Mouse (Mus musculus) layer of hippocampus, postnatal 10 days (tissue): ENCODE data around the gene Scrg1. TPM values are rescaled to one million over a fixed set of nuclear protein-coding genes. Genes with fewer than 3 reads are reported as not detected.
"Not testable (repeated sequence)": the region's sequence is repeated elsewhere in the genome, so short reads cannot be mapped to it uniquely, and the experiment has no call there.

ENCODE experiments used
- DNase-seq, 2 experiments: peaks; one replicate each; pipeline ENCODE4 v3.0.0; 2021; ENCODE audit warnings: low spot score in 2 of 2
- long read RNA-seq: library from polyadenylated mRNA; stranded (forward); transcript quantifications from one replicate; pipeline ENCODE4 v2.0.0, GENCODE M21; 2023
- total RNA-seq, 2 experiments: library from RNA; stranded (reverse); gene quantifications; 2 replicates each; pipeline ENCODE4 v1.2.3; 2021

Gene Scrg1
- 10 to 100 TPM; 69.0 to 69.3 TPM for total RNA-seq
- long read RNA-seq, transcript Scrg1-201 (3 exons, 700 nt): major isoform, 43 of 46 reads
- long read RNA-seq, partial matches to known transcripts: 1 of 46 reads
- long read RNA-seq, other reads (novel, unspliced or antisense): 2 of 46 reads

DNA sequence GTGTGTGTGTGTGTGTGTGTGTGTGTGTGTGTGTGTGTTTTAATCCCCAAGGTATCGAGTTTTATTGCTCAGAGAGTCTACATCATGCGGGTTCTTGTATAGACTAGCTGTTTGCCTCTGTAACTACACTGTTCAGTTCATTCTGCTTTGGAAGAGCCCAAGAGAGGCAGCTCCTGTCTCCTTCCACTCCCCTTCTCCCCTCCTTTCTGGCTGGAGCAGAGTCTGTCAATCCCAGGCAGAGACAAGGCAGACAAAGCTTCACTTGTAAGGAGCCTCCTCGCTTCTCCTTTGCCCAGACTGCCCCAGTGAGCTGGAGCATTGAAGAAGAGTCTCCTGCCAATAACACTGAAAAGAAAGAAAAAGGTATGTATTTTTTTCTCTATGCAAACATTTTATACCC is at the start of gene Scrg1:
Gene Scrg1, plus strand, starts transcription at position 159 of the 400 bp plus-strand sequence.
- peak in 1 of 2 experiments; percentile 37 for DNase-seq

GRCm38 (mm10) chr8:57406366-57406765 is 49.4 kb upstream of the Scrg1 start:
- no peak for DNase-seq

DNA sequence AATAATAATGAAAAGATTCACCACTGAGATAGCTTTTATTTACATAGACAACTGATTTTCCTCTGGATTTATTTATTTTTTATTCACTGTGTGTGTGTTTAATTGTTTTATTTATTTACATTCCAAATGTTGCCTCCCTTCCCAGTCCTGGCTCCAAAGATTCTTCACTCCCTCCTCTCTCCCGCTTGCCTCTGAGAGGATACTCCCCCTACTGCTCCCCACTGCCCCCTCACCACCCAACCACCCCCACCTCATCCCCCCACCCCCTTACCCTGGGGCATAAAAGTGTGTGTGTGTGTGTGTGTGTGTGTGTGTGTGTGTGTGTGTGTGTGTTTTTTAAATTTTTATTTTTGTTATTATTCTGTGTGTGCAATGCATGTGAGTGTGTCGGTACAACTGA is 46.4 kb upstream of the Scrg1 start:
- no peak for DNase-seq

DNA sequence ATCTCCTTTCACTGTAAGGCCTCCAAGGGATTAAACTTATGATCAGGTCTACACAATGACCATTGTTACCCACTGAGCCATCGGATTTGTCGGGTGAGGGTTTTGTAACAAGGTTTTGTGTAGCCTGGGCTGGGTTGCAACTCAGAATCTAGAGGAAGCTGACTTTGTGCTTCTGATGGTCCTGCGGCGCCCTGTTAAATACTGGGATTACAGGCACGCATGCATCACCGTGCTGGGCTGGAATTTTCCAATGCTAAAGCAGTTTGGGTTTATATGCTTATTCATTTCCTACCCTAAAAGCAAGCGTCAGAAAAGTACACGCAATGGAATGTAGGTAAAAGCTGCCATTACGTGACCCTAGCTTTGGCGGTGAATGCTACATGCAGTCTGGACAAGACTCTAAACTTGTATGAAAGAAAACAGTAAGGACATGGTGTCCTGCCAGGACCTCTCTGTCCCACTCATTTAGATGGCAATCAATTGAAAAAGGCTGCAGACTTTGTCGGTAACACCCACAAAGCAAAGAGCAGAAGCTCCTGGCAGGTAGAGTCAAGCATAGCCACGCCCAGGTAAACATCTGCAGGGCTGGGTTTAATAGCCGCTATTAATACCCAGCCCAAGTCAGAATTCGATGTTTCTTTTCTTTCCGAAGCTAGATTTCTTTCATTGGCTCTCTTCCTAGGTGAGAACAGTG is 45.8 kb upstream of the Scrg1 start:
- DNase-seq: no peak

DNA sequence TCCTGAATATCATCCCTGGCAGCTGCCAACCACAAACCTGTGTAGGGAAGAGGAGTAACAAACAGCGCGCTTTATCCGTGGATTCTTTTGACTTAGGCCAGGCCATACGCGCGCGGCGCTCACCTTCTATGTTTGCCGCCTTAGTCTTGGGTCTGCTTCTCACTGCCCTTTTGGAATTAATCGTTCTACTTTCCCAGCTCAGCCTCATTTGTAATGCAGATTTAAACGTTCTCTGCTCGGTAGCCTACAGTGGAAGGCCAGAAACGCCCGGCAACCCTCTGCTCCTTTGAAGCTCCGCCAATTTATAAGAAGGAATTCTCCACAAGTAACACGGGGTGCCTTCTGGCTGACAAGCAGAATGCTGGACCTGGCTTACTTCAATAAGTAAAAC is 45.3 kb upstream of the Scrg1 start:
- peak in 1 of 2 experiments; percentile 19 for DNase-seq

DNA sequence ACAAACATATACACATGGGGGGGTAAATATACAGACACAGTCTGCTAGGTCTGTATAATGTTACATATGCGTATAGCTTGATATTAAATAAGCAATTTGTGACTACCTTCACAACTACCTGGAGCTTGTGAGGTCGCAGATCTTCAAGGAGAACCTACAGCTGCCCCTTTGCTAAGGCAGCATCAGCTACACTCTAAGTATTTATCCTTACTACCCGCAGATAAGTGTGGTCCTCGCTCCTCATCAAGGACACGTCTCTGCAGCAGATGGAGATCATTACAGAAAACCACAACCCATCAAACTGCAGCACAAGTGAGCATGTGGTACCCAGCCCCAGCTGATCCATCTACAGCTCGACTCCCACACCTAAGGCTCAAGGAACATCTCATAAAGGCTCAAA is 44.4 kb upstream of the Scrg1 start:
- no peak for DNase-seq

DNA sequence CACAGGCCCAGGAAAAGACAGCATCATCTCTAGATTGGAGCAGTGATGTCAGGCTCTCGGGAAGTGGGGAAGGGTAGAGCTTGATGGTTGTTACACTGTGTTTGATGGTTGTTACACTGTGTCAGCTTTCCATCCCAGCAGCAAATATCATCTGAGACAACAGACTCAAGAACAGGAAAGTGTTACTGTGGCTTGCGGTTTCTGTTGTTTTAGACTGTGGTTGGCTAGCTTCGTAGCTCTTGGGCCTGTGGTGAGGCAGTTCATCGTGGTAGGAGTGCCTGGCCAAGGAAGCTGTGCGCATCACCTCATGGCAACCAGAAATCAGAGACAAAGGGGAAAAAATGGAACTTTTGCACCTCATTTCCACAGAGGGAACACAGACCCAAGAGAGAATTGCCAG is 38.9 kb upstream of the Scrg1 start:
- DNase-seq: no peak

GRCm38 (mm10) chr8:57426074-57426473 is 29.6 kb upstream of the Scrg1 start:
- DNase-seq: peak in 1 of 2 experiments; percentile 56

GRCm38 (mm10) chr8:57427581-57428366 is 27.9 kb upstream of the Scrg1 start:
- DNase-seq: no peak

DNA sequence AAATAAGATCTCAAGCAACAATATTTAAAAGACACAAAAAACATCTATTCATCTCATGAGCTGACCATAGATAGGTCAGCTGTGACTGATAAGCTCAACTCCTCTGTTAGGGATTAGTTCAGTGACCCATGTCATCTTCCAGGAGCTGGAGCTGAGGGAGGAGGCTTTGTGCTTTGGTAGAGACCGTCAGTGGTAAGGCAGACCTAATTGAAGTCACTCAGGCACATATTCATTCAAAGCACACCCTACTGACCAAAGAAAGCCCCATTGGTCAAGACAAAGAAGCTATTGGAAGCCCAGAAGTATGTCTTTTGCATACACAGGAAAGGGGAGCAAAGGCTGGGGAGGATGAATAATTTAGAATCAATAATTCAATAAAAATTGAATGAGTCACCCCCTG is 27.2 kb upstream of the Scrg1 start:
- DNase-seq: no peak

DNA sequence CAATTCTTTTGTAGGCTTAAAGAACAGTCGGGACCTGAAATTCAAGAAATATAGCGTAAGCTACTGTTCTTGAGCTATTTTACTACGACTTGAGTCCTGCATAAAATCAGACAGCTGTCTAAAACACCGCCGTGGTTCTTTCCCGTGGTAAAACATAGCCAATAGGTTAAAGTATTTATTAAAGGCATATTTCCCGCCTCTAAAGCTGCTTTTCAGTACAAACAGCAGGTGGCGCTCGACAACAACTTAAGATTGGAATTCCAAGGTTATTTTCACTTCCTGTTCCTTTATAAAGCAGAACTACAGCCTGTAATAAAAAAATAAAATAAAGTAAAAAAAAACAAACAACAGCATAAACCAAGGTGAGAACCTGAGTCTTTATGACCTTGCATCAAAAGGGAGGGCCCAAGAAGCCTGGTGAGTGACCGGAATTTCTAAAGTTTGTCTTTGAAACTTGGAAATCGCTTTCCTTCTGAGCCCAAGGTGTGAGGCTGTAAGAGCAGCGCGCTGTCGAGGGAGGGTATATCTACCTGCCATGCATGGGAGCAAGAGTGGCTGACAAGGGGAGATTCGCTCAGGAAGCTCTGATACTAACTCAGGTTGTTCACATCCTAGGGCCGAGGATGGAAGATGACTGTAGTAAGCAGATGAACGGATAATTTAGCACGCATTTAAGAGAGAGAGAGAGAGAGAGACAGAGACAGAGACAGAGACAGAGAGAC is 26.4 kb upstream of the Scrg1 start:
- DNase-seq: peak; percentile 82 to 84

GRCm38 (mm10) chr8:57429888-57430274 is 25.8 kb upstream of the Scrg1 start:
- not testable (repeated sequence) for DNase-seq

- DNase-seq: no peak
These were observed 24.8 kb upstream of the Scrg1 start for GRCm38 (mm10) chr8:57430901-57431300.

GRCm38 (mm10) chr8:57432802-57433201 is 22.9 kb upstream of the Scrg1 start:
- no peak for DNase-seq

DNA sequence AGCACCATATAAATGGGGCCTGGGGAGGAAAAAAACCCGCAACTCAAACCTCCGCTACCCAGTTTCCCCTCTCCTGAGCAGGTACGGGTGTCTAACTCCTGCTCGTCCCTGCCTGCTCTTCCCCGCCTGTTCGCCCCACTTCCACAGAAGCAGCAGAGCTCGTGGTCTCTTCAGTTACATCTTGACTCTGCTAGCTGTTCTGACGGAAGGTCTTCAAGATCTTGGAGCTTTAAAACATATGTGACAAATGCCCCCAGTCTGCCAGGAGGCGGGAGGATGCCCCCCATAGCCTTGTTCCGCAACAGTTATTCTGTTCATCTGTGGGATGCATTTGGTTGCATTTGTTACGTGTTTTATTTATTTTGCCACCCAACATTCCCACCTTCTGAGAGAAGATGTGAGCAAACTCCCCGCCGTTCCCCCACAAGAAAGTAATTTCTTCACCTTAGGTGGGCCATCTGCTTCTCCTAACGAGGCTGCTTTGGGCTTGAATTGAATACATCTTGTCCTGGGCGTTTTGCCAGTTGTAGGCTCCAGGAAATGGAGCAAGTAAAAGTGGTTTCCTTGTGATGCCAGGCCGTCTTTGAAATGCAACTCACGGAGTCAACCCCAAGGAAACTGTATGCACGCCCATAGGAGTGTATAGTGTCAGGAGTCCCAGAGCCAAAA is 19.8 kb upstream of the Scrg1 start:
- DNase-seq: peak; percentile 42 to 61

DNA sequence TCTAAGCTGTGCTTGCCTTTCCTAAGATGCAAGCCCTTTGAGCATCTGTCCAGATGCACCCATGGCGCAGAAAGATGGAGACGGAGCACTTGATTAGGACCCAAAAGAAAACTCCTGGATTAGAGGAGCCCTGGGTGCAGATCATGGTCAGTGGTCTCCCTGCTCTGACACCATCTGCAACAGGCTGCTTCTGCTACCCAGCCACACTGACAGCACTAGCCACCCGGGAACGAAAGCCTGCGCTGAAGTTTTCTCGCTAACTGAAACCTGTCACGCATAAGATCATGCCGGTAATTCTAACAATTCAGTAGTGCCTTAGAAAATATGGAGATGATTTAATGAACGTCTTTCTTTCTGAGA is 19.3 kb upstream of the Scrg1 start:
- DNase-seq: no peak

DNA sequence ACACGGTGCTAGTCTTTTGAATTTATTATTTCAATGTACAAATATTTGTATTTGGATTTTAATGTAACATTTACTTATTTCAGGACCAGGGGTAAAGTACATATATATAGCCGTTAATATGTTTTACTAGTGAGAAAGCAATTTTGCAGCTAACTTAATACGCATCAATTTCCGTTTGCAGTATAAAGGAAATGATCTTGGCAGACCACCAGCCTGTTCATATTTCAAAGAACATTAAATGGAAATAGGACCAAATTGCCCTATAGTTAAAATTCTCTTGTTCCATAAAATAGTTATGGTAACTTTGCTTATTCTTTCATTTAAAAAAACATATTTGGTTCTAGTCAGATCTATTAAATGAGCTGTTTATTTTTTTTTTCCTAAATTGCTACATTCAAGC is 14.6 kb upstream of the Scrg1 start:
- DNase-seq: no peak

- no peak for DNase-seq
These were observed 14.2 kb upstream of the Scrg1 start for GRCm38 (mm10) chr8:57441556-57441955.

DNA sequence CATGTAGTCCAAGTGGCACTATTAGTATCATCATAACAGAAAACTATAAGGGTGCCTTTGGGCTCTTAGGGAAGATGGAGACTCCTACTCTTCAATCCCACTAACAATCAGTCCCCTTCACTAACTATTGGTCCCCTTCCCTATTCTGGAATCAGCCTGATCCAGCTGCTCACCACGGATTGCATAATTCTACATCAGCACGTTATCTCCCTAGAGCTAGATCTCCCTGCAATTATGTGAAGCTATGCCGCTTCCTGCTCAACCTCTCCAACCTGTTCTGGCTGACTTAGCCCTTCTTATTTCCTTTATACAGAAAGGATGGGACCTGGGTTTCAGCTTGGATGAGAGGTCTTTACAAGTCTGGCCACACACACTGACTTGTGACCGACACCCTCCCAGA is 12.4 kb upstream of the Scrg1 start:
- no peak for DNase-seq

DNA sequence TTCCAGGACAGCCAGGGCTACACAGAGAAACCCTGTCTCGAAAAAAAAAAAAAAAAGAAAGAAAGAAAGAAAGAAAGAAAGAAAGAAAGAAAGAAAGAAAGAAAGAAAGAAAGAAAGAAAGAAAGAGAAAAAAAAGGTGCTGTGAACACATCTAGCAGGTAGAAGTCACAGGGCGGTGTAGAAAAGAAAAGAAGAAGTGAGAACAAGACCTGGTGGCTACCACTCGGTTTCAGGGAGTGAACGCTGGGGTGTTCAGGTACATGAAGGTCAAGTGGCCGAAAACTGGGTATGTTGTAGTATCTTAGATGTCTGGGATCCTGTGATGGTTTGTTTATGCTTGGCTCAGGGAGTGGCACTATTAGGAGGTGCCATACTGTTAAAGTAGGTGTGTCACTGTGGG is 9.8 kb upstream of the Scrg1 start:
- not testable (repeated sequence) for DNase-seq

DNA sequence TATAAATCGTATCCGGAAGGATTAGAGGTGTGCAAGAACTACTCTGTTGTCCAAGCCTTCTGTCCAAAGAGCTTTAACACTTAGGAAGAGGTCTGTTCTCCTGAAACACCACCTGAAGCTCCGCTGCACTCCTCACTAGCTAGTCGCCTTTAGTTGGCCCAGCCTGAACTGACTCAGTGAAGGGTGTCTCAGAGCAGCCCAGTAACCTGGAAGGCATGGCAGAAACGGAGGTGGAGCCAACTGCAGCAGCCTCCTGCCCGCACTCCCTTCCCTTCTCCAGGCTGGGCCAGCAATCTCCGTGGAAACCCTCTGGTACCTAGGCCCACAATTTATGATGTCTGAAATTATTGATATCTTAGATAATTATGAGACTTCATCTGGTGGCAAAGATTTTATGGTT is 5.0 kb upstream of the Scrg1 start:
- DNase-seq: no peak
